Mouse (Mus musculus): ENCODE measurements around the gene Rap1gap2.

The Rap1gap2 gene

DNA sequence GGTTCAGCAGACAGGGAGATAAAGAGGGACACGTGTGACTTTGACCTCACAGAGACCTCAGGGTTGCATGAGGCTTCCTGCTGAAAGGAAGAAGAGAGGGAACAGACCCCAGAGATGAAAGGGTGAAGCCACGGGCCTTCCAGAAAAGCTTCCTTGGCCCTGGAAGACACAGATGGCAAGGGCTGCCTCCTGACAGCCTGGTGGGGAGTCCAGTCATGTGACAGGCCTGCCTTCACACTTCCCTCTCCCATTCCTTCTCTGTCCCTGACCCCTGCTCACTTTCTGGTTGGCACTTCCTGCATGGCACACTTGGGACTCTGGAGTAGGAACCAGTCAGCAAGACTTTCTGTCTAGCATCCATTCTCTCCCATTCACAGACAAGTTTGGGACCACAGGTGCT, 148.1 kb downstream of the Rap1gap2 start:
- no peak for DNase-seq (ENCODE audit: low spot score)

DNA sequence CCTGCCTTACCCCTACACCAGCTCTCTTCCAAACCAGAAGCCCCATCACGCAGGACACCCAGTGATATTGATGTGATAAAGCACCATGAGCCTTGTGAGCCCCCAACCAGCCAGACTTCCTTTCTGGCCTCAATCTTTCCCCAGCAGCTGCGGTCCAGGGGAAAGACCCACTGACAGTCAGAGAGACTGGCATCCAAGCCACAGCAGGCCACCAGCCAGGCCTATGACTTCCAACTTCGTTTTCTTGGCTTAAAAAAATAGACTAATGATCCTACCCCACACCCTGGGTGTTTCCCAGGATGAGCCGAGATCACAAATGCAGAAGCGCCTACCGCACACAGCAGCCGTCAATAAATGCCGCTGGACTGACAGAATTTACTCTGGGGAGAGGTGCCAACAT, 151.1 kb downstream of the Rap1gap2 start:
- DNase-seq (ENCODE audit: low spot score), result no peak

DNA sequence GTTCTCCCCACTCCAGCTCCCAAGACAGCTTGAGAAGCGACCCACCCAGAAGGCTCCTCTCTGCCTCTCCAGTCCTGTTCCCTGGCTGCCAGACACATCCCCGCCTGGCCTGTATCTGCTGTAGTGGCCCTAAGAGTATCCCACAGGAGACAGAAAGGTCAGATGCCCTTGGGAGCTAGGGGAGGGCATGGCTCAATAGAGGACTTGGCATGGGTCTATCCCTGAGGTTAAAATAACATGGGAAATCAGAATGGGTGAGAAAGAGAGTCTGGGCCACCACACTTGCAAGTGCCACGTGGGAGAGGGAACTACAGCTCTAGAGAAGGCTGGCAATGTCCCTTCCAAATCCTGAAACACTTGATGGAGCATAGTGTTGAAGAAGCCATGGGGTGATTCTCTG, 152.3 kb downstream of the Rap1gap2 start:
- no peak for DNase-seq (ENCODE audit: low spot score)

DNA sequence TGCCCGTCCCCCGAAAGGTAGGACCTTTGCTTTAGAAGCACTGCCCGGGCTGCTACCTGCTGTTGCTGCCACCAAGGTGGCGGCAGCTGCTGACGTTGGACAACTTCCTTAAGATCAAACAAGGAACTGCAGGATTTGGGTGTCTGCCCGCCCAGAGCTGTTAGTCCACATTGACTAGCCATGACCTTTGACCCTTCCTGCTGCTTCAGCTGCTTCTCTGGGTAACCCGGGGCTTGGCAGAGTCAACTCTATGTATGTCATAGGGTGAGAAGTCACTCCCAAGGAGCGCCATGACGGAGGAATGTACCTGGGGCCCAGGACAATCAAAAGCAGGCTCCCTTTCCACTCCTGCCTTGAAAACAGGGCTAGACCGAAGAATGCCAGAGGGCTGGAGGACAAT, 153.5 kb downstream of the Rap1gap2 start:
- DNase-seq (ENCODE audit: low spot score), result peak; percentile 25

DNA sequence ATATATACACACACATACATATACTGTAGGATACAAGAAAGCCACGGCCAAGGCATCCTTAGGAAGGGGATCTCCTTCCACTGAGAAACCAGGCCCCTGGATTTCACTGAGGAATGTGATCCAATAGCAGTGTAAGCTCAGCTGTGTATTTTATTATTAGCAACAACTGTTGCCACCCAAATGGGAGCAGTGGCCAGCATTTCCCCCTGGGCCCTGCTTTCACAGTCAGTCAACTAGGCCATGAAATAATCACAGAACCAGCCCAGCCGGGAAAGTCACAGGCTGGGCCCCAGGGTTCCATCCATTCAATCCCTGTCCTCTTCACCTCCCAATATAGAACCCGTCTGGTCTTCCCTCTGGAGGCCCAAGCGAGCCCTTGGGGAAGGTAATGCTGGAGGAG, 162.2 kb downstream of the Rap1gap2 start:
- DNase-seq (ENCODE audit: low spot score), result no peak

DNA sequence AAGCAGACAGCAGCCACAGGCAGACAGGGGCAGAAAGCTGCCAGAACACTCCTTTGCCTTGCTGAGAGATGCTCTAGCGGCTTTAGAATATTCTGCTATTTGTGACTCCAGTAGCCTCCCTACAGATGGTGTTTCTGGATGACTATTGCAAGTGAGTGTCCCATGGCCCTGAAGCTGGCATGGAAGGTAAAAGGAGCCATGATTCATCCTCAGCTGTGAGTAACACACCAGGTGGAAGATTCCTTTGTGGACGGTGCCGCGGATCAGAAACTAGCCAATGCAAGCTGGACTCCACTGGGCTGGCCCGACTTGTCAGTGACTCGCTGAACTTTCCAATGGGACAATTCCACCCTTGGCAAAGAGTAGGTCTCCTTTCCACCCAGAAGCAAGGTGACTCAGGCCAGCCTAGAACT, 162.7 kb downstream of the Rap1gap2 start:
- no peak for DNase-seq (ENCODE audit: low spot score)

DNA sequence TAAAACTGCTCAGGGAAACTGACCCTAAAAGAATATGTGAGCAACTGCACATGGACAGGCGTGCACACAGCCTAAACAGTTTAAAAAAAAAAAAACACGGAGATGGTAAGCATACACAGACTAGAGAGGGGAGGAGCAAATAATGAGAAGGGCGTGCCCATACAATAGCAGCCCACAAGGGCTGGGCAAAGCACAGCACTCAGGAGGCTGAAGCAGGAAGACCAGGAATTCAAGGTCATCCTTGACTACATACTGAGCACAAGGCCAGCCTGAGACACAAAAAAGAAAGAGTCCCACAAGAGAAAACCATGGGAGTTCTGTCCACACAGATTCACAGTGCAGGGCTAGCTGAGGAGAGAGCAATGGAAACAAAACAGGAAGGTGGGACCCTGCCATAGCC, 165.1 kb downstream of the Rap1gap2 start:
- DNase-seq (ENCODE audit: low spot score), result no peak

DNA sequence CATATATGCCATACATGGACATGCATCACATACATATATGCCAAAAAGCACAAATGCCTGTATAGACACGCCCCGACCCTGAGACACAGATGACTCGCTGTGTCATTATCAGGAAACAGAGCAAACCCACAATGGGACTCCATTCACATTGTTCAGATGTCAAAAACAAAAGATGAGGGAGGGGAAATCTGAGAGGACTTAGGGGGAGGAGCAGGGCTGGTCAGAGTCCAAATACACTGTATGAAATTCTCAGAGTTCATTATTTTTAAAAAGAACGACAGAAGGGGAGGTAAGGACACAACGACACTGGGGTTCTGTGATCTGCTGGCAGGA, 166.8 kb downstream of the Rap1gap2 start:
- DNase-seq (ENCODE audit: low spot score), result no peak

DNA sequence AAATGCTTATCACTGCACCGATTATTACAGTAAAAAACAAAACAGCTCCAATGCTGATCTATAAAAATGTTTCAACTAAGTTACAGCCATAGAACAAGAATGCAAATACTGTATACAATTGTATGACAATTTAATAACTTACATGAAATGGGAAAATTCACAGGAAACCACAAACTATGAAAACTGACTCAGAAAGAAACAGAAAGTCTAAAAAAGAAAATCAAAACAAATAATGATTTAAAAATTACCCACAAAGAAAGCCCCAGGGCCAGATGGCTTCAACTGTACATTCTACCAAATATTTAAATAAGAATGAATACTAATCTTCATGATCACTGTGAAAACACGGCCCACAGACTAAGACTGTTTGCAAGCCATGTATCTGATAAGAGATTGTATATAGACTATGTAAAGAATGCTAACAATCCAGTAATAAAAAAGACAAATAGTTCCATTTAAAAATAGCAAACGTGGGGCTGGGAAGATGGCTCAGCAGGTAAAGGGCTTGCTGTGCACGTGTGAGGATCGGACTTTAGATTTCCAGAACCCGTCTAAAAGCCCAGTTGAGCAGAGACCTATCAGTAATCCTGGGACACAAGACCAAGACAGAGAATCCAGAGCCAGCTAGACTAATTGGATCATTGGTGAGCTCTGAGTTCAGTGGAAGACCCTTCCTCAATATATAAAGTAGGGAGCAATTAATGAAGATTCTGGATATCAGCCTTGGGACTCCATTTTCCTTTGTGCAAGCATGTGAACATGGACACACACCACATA, 167.4 kb downstream of the Rap1gap2 start:
- DNase-seq (ENCODE audit: low spot score), result no peak

DNA sequence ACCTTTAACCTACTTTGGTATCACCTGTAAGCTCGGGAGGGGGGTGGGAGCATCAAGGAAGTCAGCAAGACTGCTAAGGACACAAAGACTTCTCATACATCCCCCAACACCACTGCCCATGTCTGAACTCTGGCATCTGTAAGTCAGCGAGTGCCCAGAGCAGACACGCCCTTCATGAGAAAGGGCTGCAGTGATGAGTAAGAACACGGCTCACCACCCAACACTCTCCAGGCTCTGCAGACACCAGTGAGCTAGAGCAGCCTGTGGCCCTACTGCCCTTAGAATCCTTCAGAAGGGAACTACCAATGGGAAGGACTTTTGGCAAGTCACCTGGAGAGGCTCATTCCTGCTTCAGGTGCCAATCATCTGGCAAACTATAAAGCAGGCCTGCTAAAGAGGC, 168.3 kb downstream of the Rap1gap2 start:
- no peak for DNase-seq (ENCODE audit: low spot score)

DNA sequence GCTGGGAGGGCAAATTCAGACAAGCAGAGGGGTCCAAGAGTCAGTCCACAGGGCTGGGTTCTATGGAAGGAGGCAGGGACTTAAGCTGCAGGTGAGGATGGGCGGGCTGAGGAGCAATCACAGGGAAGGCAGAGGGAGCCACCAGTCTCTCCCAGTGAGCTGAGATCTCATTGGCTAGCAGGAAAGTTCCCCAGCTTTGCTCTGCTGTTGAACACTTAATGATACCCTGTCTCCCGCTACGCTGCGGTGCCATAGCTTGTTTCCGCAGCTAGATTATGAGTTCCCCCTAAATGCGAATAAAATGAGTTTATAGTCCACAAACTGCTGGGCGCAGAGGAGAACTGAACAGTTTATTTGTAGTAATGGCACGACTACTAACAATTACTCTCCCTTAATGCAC, 170.6 kb downstream of the Rap1gap2 start:
- no peak for DNase-seq (ENCODE audit: low spot score)

DNA sequence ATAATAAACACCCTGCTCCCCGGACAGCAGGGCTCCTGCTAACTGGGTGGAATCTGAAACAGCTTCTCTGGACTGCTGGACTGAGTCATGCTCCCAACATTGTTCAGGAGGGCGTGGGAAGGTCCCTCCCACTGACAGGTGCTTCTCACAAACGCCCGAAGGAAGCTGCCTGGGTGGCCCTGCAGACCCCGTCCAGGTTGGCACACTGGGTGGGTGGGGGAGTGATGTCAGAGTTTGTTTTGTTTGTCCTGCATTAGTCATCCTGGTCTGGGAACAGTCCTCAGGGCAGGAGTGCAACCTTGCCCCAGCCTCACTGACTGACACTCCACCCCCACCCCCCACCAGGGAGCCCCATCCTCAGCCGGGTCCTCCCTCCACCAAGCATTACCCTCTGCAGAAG, 171.5 kb downstream of the Rap1gap2 start:
- DNase-seq (ENCODE audit: low spot score), result no peak

DNA sequence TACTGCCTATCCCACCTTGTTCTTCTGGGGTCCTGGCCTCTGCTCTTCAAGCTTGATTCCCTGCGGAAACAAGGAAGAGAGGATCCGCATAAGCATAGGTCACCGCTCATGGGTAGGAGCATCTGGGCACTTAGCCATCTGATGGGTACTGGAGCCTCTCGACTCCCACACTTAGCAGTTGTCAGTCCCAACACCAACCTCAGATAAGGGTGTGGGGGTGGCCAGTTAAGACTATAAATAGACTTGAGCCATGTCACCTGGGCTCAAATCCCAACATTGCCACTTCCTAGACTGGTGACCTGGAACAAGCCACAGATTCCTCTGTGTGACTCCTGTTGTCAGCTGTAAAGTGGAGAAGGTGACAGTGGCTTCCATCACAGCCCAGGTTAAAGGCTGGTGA, 172.5 kb downstream of the Rap1gap2 start:
- no peak for DNase-seq (ENCODE audit: low spot score)

DNA sequence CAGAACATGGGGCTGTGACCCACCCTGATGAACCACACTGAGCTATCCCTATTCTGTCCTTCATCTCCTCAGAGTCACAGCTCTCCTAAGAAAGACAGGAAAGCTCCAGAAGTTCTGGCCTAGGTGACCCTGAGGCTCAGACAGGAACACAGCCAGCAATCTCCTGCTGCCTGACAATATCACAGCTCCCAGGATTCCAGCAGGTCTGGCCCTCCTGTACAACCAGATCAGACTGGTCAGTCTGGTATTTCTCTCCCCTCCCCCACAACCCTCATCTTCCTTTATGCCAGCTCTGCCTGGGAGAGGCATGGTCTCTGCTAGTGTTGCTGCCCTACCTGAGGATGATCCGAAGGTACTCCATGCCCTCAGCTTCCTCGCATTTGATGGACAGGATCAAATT, 175.3 kb downstream of the Rap1gap2 start:
- no peak for DNase-seq (ENCODE audit: low spot score)

DNA sequence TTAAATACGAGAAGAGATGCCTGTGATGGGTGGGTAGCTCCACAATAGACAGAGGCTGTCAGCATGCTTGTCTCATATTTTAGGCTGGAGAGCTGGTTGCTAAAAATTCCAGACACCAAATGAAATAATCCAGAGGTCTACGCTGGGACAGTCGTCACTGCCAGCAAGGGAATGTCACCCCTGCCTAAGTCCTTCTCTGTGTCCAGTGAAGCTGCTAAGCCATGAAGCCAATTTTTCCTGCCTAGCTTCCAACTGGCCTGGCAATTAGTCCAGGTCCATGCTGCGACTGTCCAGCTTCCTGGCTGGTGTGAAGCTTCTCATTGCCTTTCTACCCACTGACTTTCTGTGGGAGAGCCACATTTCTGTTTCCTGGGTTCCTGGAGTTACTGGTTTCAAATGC, 177.7 kb downstream of the Rap1gap2 start:
- no peak for DNase-seq (ENCODE audit: low spot score)

DNA sequence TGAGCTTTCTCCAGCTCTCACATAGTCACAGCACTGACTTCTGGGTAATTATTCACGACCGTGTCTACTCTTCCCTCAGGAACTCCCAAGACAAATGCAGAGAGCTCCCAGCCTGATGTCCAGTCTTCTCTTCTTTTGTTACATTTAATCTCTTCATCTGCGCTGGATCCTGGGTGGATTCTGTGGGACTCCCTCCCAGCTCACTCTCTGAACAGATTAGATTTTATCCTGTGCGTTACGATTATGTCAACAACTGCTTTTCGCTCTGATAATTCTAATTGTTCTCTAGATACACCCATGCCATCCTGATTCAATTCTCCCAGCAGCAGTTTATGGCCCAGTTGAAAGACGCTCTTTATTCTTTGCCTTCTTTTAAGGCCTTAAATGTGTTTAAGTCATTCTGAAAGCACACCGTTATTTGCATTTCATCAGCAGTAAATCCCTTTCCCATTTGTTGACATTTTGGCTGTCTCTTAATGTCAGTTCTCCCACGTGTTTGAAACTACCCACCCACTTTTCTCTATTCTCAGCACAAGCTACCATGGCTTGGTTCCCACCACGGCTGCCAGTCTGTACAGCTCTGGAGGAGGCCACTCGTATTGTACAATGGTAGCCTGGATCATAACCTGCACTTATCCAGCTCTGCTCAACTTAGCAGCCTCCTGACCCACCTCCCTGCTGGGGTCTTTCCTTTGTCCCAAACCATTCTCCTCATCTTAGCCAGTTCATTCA, 180.8 kb downstream of the Rap1gap2 start:
- DNase-seq (ENCODE audit: low spot score), result no peak

DNA sequence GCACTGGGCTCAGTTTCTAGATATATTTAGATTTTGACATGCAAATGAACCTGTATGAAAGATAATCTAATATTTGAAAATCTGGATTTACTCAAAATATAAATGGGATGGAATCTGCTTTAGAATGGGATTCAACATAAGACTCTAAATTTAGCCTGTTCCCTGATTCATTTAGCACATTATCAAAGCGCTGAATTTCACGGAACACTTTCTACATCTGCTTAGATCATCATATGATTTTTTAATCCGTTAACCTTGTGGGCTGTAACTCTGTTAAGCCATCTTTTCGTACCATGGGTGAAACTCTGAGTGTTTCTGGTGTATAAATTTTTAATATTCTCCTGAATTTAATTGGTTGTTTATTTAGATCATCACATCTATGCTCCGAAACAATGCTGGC, 184.4 kb downstream of the Rap1gap2 start:
- no peak for DNase-seq (ENCODE audit: low spot score)

DNA sequence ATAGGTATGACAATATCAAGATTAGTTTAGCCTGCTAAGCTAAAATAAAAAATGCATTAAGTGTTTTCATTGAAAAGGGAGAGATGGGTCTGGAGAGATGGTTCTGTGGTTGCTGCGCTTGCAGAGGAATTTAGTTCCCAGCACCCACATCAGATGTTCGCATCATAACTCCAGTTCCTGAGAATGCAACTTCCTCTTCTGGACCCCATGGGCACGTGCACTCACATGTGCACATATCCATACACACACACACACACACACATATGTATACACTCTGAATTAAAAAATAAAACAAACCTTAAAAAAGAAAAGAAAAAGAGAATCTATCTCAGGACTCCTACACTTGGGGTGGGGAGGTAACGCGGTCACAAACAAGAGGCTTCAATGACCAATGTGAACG, 188.7 kb downstream of the Rap1gap2 start:
- DNase-seq (ENCODE audit: low spot score), result no peak

DNA sequence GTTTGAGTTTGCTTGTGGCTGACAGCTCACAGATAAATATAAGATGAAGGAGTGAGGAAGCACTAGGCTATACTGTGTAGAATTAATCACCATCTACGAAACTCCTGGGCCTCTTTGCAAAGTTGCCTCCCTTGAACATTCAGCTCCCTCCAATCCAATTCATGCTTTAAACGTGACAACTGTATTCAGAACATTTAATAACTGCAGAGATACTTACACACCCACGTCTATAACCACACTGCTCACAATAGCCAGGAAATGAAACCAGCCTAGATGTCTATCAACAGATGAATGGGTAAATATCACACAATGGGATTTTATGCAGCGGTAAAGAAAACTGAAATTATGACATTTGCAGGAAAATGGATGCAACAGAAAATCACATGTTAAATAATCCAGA, 189.6 kb downstream of the Rap1gap2 start:
- DNase-seq (ENCODE audit: low spot score), result no peak

DNA sequence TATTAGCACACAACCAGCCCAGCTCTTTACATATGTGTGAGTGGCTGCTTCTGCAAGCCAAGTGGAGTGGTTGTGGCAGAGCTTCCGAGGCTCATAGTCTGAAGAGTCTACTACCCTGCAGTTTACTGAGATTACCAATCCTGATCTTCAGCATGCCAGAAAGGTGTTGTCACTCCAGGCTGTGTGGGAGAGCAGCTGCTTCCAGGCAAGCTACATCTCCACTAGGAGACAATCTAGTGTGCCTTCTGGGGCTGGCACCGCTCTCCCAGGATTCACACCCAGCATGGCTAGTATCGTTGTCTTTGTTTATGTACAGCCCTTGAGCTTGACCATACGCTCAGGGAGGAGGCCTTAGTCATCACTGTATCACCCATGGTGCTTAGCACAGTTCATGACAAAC, 191.1 kb downstream of the Rap1gap2 start:
- DNase-seq (ENCODE audit: low spot score), result no peak

DNA sequence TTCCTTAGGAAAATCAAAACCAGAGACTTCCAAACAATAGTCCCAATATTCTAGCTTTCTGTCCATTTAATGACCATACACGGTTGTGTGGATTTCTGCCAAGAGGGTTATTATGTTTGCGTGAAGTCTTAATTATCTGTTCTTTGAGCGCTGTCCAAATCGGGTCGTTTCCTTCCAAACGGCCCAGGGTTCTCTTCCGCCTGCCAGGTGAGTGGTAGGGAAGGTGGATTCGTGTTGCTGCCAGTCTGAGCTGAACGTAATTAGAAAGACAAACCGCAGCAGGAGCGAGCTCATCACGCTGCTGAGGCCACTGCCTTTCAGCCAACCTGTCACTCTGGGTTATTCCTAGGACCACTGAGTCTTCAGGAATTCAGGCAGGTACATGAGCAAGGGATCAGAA, 195.0 kb downstream of the Rap1gap2 start:
- DNase-seq (ENCODE audit: low spot score), result no peak

DNA sequence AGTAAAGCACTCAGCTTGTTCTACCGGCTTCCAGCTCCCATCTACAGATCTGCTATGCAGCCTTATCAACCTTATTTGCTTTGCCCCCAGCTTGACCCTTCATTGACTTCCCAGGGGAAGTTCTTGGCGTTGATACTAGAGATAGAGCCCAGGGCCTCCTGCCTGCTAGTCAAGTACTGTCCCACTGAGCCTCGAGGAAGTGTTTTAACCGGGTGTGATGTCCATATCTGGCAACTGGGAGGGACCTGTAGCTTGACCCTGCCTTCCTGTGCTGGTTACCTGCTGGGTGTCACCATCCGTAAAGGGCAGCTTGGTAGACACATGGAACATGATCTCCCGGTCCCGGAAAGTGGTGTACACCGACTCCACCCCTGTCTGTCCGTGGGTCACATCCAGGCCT, 196.6 kb downstream of the Rap1gap2 start:
- no peak for DNase-seq (ENCODE audit: low spot score)

DNA sequence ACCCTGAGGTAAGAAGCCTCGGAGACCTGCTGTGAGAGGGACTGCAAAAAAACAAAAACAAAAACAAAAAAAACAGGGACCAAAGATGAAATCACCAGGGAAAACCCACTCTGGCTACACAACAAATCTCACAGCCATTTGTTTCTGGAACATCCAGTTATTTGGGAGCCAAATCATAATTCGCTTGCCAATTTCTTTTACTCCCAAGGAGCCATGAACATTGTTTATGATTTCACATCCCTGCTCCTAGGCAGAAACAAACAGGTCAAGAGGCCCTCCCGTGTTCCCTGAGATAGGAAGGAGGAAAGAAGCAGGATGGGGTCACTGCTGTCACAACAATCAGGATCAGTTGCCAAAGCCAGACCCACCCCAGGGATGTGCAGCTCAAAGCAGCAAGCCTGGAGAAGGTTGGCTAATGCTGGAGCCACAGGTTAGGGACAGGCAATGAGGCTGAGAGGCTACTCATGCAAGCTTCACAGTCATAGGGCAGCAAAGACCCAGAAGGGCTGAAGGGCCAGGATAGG, 197.2 kb downstream of the Rap1gap2 start:
- no peak for DNase-seq (ENCODE audit: low spot score)

DNA sequence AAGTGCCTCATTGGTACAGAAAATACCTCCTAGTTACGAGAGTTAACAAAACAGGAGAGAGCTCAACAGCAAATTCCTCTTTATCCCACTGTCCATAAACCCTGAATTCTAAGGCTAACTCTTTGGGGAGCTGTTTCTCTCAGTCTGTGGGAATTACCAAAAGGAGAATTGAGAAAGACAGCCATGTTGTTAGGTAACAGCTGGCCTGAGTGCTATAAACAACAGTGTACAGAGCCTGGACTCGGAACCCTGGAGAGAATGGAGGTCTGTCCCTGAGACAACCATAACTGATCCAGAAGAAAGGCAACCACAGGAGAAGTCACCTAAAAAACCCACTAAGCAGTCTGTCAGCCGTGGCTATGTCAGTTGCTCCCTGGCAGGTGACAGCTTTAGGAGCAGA, 198.3 kb downstream of the Rap1gap2 start:
- no peak for DNase-seq (ENCODE audit: low spot score)

Measured in embryo, embryonic 10 days (tissue).